Mouse (Mus musculus) olfactory bulb, adult 2 months (tissue): ENCODE data around the gene Dbi.

ENCODE experiments used
- CTCF ChIP-seq: fragments of 200-500 bp; IDR thresholded peaks from 2 replicates; pipeline ENCODE4 v1.5.1; 2012; ENCODE audit warnings: low read depth, mild to moderate bottlenecking, low read length, moderate library complexity; ENCODE audit not compliant: insufficient read depth
- POLR2A ChIP-seq: fragments of 200-500 bp; IDR thresholded peaks from 2 replicates; pipeline ENCODE4 v1.6.1; 2012; ENCODE audit warnings: mild to moderate bottlenecking, low read depth, low read length, moderate library complexity; ENCODE audit not compliant: insufficient read depth

DNA sequence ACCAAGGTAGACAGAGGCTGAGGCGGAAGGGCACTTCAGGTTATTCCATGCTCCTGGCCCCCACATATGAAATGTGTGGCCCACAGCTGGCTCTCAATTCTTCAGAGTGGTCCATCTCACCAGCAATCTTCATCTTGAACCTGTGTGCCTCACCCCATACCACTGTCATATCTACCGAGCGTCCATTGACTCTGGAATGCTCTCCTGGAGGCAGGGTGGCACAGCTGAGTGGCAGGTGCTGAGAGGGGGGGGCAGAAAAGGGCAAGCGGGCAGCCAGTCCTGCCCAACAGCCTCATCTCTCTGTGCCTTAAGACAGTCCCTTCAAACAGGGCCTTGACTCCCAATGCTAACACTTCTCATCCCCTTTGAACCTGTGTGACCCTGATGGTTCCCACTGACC, 49.7 kb downstream of the Dbi start:
- no peak for TF ChIP-seq CTCF
- no peak for TF ChIP-seq POLR2A
